Comparison of ENCODE assay signal across 8 mouse cellular contexts in genomic region chr5:111178324-111179076, GRCm38 (mm10).
DNase-seq lines count a peak whose midpoint lies in the region; ATAC-seq and TF ChIP-seq lines count a peak whose summit lies in the region.

No protein-coding gene starts in this region.

- H3K4me3 ChIP-seq in hindbrain, embryonic 10.5 days, result no peak overlapping the region
- no peak overlapping the region for H3K4me3 ChIP-seq in hindbrain, embryonic 16.5 days (ENCODE audit: low read length)
- peak overlapping the region; percentile 51 for H3K4me3 ChIP-seq in heart, adult 2 months
- no peak overlapping the region for H3K4me3 ChIP-seq in lung, embryonic 15.5 days

- no peak overlapping the region for H3K9ac ChIP-seq in hindbrain, embryonic 16.5 days (ENCODE audit: low read depth, low read length)
- H3K9ac ChIP-seq in heart, adult 2 months (ENCODE audit: low read depth, low read length), result peak overlapping the region; percentile 52
- H3K9ac ChIP-seq in lung, embryonic 15.5 days, result no peak overlapping the region

- peaks cover 8% of the 10 kb centered on the region; the same call in 1 of the 2 replicates for H3K36me3 ChIP-seq in hindbrain, embryonic 10.5 days
- no peaks in the 10 kb centered on the region for H3K36me3 ChIP-seq in hindbrain, embryonic 16.5 days (ENCODE audit: control insufficient read depth, insufficient read depth, low read length)
- no peaks in the 10 kb centered on the region for H3K36me3 ChIP-seq in heart, adult 2 months (ENCODE audit: control insufficient read depth, insufficient read depth, low read length)
- H3K36me3 ChIP-seq in lung, embryonic 15.5 days, result no peaks in the 10 kb centered on the region; the same call in 1 of the 2 replicates

- TF ChIP-seq CTCF in heart, adult 2 months (IDR thresholded peaks at IDR 0.05), result no peak

- no peak overlapping the region for H3K4me2 ChIP-seq in hindbrain, embryonic 16.5 days (ENCODE audit: low read length)
- peak overlapping the region; percentile 30 for H3K4me2 ChIP-seq in lung, embryonic 15.5 days

- H3K9me3 ChIP-seq in hindbrain, embryonic 10.5 days, result no peaks in the 10 kb centered on the region
- no peaks in the 10 kb centered on the region for H3K9me3 ChIP-seq in hindbrain, embryonic 16.5 days (ENCODE audit: control insufficient read depth, low read length)
- H3K9me3 ChIP-seq in lung, embryonic 15.5 days, result no peaks in the 10 kb centered on the region

- H3K27me3 ChIP-seq in hindbrain, embryonic 10.5 days (ENCODE audit: insufficient read depth, poor library complexity, severe bottlenecking), result no peaks in the 10 kb centered on the region
- no peaks in the 10 kb centered on the region for H3K27me3 ChIP-seq in hindbrain, embryonic 16.5 days (replicated peaks; ENCODE audit: control insufficient read depth, insufficient read depth, low read length)
- no peaks in the 10 kb centered on the region for H3K27me3 ChIP-seq in heart, adult 2 months (ENCODE audit: control insufficient read depth, insufficient read depth, low read length)
- H3K27me3 ChIP-seq in lung, embryonic 15.5 days, result no peaks in the 10 kb centered on the region

- 69% methylated on average over 21 of the region's 21 CpGs for WGBS in hindbrain, embryonic 10.5 days
- WGBS in hindbrain, embryonic 16.5 days, result 56% methylated on average over 21 of the region's 21 CpGs
- WGBS in heart, adult 2 months, result 46% methylated on average over 21 of the region's 21 CpGs
- WGBS in lung, embryonic 15.5 days, result 49% methylated on average over 21 of the region's 21 CpGs

- no peak for DNase-seq in hindbrain, embryonic 10.5 days (ENCODE audit: low spot score)
- peak; percentile 73 to 82 for DNase-seq in heart, adult 2 months
- peak; percentile 69 for DNase-seq in kidney, adult 18-20 months
- DNase-seq in retina, adult 2 months (ENCODE audit: low read depth, low spot score), result peak; percentile 11
- no peak for DNase-seq in right cerebral cortex, adult 2 months (ENCODE audit: low spot score in 2 of 2)
- DNase-seq in cerebellum, postnatal 10 days, result no peak

- ATAC-seq in hindbrain, embryonic 16.5 days, result no peak
- no peak; the same call in 1 of the 2 replicates for ATAC-seq in lung, embryonic 15.5 days (ENCODE audit: borderline replicate concordance, extremely low read depth, low FRiP score, low TSS enrichment)

- H3K79me2 ChIP-seq in heart, adult 2 months (replicated peaks; ENCODE audit: control insufficient read depth, insufficient read depth, low read length), result peaks cover 2% of the 10 kb centered on the region; the same call in 1 of the 2 replicates

- TF ChIP-seq POLR2A in heart, adult 2 months (IDR thresholded peaks at IDR 0.05; ENCODE audit: insufficient read depth, low read depth, low read length), result peak; percentile 63

- intact Hi-C loops in heart, adult 2 months (cut with DNase I), result loop anchor here (2.0 kb wide), 1 partner anchor 30 kb away; no protein-coding TSS in a partner anchor

- H3K4me1 ChIP-seq in hindbrain, embryonic 10.5 days (replicated peaks), result peaks cover 56% of the 10 kb centered on the region
- H3K4me1 ChIP-seq in hindbrain, embryonic 16.5 days (ENCODE audit: control insufficient read depth, insufficient read depth, low read depth, low read length), result peaks cover 55% of the 10 kb centered on the region
- H3K4me1 ChIP-seq in heart, adult 2 months (ENCODE audit: control insufficient read depth, insufficient read depth, low read length), result peaks cover 21% of the 10 kb centered on the region
- peaks cover 38% of the 10 kb centered on the region for H3K4me1 ChIP-seq in lung, embryonic 15.5 days

- peak; percentile 49; the same call in 1 of the 2 replicates for TF ChIP-seq EP300 in heart, adult 2 months (IDR thresholded peaks at IDR 0.05; ENCODE audit: insufficient read depth, low read depth, low read length)

- H3K27ac ChIP-seq in hindbrain, embryonic 10.5 days, result peak overlapping the region; percentile 37
- H3K27ac ChIP-seq in hindbrain, embryonic 16.5 days (ENCODE audit: low read depth, low read length), result no peak overlapping the region
- peak overlapping the region; percentile 82 for H3K27ac ChIP-seq in heart, adult 2 months
- peak overlapping the region; percentile 41; the same call in 1 of the 2 replicates for H3K27ac ChIP-seq in lung, embryonic 15.5 days

Comparison
In these comparisons a context has a peak if more than half of its experiments do, and no peak if none do; other contexts are left out.
1. DNase-seq: peak in heart, adult 2 months (2 of 2), kidney, adult 18-20 months (single experiment) and retina, adult 2 months (single experiment); none in hindbrain, embryonic 10.5 days (single experiment), right cerebral cortex, adult 2 months (0 of 2) and cerebellum, postnatal 10 days (0 of 2).